Mouse (Mus musculus) adrenal gland, adult (tissue): ENCODE results near the gene Syt13.

ENCODE experiments used
- DNase-seq, 2 experiments: peaks; one replicate each; pipeline ENCODE4 v3.0.0; 2022 to 2023; ENCODE audit warnings: low spot score in 1 of 2; ENCODE audit not compliant: inconsistent age in 2 of 2

The Syt13 gene

GRCm38 (mm10) chr2:92914933-92915553 is at the start of gene Syt13:
Gene Syt13, plus strand, starts transcription at chr2:92915098.
- DNase-seq = peak; percentile 69 to 83

GRCm38 (mm10) chr2:92866616-92867015 is 48.3 kb upstream of the Syt13 start:
- DNase-seq = no peak

GRCm38 (mm10) chr2:92870139-92870836 is 44.6 kb upstream of the Syt13 start:
- DNase-seq = no peak

- no peak for DNase-seq
Measured at GRCm38 (mm10) chr2:92871093-92871686, 43.7 kb upstream of the Syt13 start.

- DNase-seq = no peak
Measured at GRCm38 (mm10) chr2:92872652-92873051, 42.2 kb upstream of the Syt13 start.

- no peak for DNase-seq
Measured at GRCm38 (mm10) chr2:92874592-92874991, 40.3 kb upstream of the Syt13 start.

- DNase-seq = no peak
Measured at GRCm38 (mm10) chr2:92877488-92877887, 37.4 kb upstream of the Syt13 start.

GRCm38 (mm10) chr2:92883039-92883911 is 31.6 kb upstream of the Syt13 start:
- DNase-seq = peak; percentile 55 to 86

GRCm38 (mm10) chr2:92883912-92884243 is 31.0 kb upstream of the Syt13 start:
- peak; percentile 29 to 59 for DNase-seq

- no peak for DNase-seq
Measured at GRCm38 (mm10) chr2:92884976-92885375, 29.9 kb upstream of the Syt13 start.

GRCm38 (mm10) chr2:92886862-92887261 is 28.0 kb upstream of the Syt13 start:
- peak; percentile 37 to 51 for DNase-seq

- no peak for DNase-seq
Measured at GRCm38 (mm10) chr2:92892524-92892923, 22.4 kb upstream of the Syt13 start.

- DNase-seq = no peak
Measured at GRCm38 (mm10) chr2:92903650-92904049, 11.2 kb upstream of the Syt13 start.

- DNase-seq = peak in 1 of 2 experiments; percentile 87
Measured at GRCm38 (mm10) chr2:92904307-92904859, 10.5 kb upstream of the Syt13 start.

GRCm38 (mm10) chr2:92910371-92910770 is 4.5 kb upstream of the Syt13 start:
- DNase-seq = peak; percentile 40 to 80

GRCm38 (mm10) chr2:92912312-92912711 is 2.6 kb upstream of the Syt13 start:
- DNase-seq = no peak

GRCm38 (mm10) chr2:92913295-92913694 is 1.6 kb upstream of the Syt13 start:
- DNase-seq = no peak

- DNase-seq = no peak
Measured at GRCm38 (mm10) chr2:92915659-92916631, 1.0 kb downstream of the Syt13 start.

GRCm38 (mm10) chr2:92917405-92918142 is 2.7 kb downstream of the Syt13 start:
- DNase-seq = no peak
